Mouse (Mus musculus) frontal cortex, adult (tissue): ENCODE data around the gene Mndal.
"Not testable (repeated sequence)": the region's sequence is repeated elsewhere in the genome, so short reads cannot be mapped to it uniquely, and the experiment has no call there.

Experiments
- ATAC-seq: cut with Nextera tagmentation; 2 replicates; pipeline ENCODE4 v1.9.2; 2017; ENCODE audit warnings: mild to moderate bottlenecking, moderate library complexity, mixed read lengths; ENCODE audit not compliant: low TSS enrichment

The Mndal gene

GRCm38 (mm10) chr1:173889741-173890140 is 52.5 kb downstream of the Mndal start:
- not testable (repeated sequence) for ATAC-seq

- not testable (repeated sequence) for ATAC-seq
Measured at GRCm38 (mm10) chr1:173887026-173887787, 55.1 kb downstream of the Mndal start.

- peak; percentile 27; the same call in 1 of the 2 replicates for ATAC-seq
Measured at GRCm38 (mm10) chr1:173880004-173880666, 62.2 kb downstream of the Mndal start.

- not testable (repeated sequence) for ATAC-seq
Measured at GRCm38 (mm10) chr1:173879225-173879987, 62.9 kb downstream of the Mndal start.

GRCm38 (mm10) chr1:173878264-173878663 is 64.0 kb downstream of the Mndal start:
- ATAC-seq: not testable (repeated sequence)

- not testable (repeated sequence) for ATAC-seq
Measured at GRCm38 (mm10) chr1:173877125-173877524, 65.2 kb downstream of the Mndal start.

- ATAC-seq: not testable (repeated sequence)
Measured at GRCm38 (mm10) chr1:173868586-173868985, 73.7 kb downstream of the Mndal start.

- no peak for ATAC-seq
Measured at GRCm38 (mm10) chr1:173866504-173866903, 75.8 kb downstream of the Mndal start.

- ATAC-seq: peak; percentile 70; the same call in 1 of the 2 replicates
Measured at GRCm38 (mm10) chr1:173853711-173854110, 88.6 kb downstream of the Mndal start.

GRCm38 (mm10) chr1:173852853-173853252 is 89.4 kb downstream of the Mndal start:
- ATAC-seq: not testable (repeated sequence)

- not testable (repeated sequence) for ATAC-seq
Measured at GRCm38 (mm10) chr1:173846193-173846592, 96.1 kb downstream of the Mndal start.

GRCm38 (mm10) chr1:173844754-173845153 is 97.5 kb downstream of the Mndal start:
- ATAC-seq: no peak

GRCm38 (mm10) chr1:173821481-173821803 is 120.8 kb downstream of the Mndal start:
- ATAC-seq: not testable (repeated sequence)

- ATAC-seq: not testable (repeated sequence)
Measured at GRCm38 (mm10) chr1:173820794-173821480, 121.4 kb downstream of the Mndal start.

GRCm38 (mm10) chr1:173809294-173809693 is 133.0 kb downstream of the Mndal start:
- not testable (repeated sequence) for ATAC-seq

- ATAC-seq: not testable (repeated sequence)
Measured at GRCm38 (mm10) chr1:173802689-173803281, 139.5 kb downstream of the Mndal start.

- not testable (repeated sequence) for ATAC-seq
Measured at GRCm38 (mm10) chr1:173802207-173802606, 140.1 kb downstream of the Mndal start.

GRCm38 (mm10) chr1:173801791-173802190 is 140.5 kb downstream of the Mndal start:
- ATAC-seq: not testable (repeated sequence)
